Mouse (Mus musculus): ENCODE measurements around the gene Rbm33. TPM values are rescaled to one million over a fixed set of nuclear protein-coding genes. Genes with fewer than 3 reads are reported as not detected.

The Rbm33 gene
- total RNA-seq, 1 experiment, result 21.2 TPM

DNA sequence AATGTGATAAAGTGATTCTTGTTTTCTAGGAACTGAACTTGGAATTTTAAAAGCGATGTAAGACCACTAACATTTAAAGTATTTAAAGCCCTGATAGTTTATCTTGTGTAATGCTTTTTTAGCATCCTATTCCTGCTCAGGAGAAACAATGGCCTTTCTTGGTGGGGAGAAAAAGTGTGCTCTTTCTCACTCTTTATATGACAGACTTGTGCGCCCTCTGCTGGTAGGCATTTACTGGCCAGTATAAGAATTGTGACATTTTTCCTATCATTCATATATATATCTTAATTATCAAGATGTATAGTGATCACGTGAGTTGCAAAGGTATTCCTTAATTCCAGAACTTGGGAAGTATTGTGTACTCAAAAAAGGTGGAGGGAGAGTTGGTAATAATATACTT is 71.3 kb downstream of the Rbm33 start:
- in situ Hi-C loops (cut with MboI; ENCODE audit: low sequenced_read_pairs in 2 of 2, unreplicated experiment in 2 of 2), result no loop called here
- no peak overlapping the region for H3K27ac ChIP-seq (ENCODE audit: insufficient read depth, low read depth, low read length, poor library complexity, severe bottlenecking)
- H3K36me3 ChIP-seq (ENCODE audit: control insufficient read depth, insufficient read depth, low read length, poor library complexity, severe bottlenecking), result peaks cover 25% of the 10 kb centered on the region
- no peaks in the 10 kb centered on the region for H3K9me3 ChIP-seq (ENCODE audit: control insufficient read depth, insufficient read depth, low read depth, low read length)
- peaks cover 0 to 4% of the 10 kb centered on the region in 2 experiments; a peak in 1 of 4 replicates for H3K4me1 ChIP-seq (ENCODE audit: control insufficient read depth in 2 of 2, insufficient read depth in 2 of 2, low read length in 2 of 2, poor library complexity in 1 of 2)
- no peak overlapping the region for H3K9ac ChIP-seq (ENCODE audit: insufficient read depth, low read depth, low read length, poor library complexity, severe bottlenecking)
- peak; percentile 47 for DNase-seq (ENCODE audit: low read depth, low spot score)
- no peak overlapping the region for H3K4me3 ChIP-seq (ENCODE audit: insufficient read depth in 1 of 2, low read depth in 1 of 2, low read length in 2 of 2, poor library complexity in 1 of 2, severe bottlenecking in 1 of 2)
- no peak for TF ChIP-seq ZC3H11A (IDR thresholded peaks at IDR 0.05; ENCODE audit: borderline replicate concordance, low read depth, low read length)
- TF ChIP-seq HCFC1 (IDR thresholded peaks at IDR 0.05; ENCODE audit: borderline replicate concordance, insufficient read depth, low read length), result no peak
- no peak for TF ChIP-seq CHD2 (IDR thresholded peaks at IDR 0.05; ENCODE audit: low read depth, low read length)
- TF ChIP-seq MAFK (IDR thresholded peaks at IDR 0.05; ENCODE audit: insufficient read depth, low read depth, low read length), result no peak

DNA sequence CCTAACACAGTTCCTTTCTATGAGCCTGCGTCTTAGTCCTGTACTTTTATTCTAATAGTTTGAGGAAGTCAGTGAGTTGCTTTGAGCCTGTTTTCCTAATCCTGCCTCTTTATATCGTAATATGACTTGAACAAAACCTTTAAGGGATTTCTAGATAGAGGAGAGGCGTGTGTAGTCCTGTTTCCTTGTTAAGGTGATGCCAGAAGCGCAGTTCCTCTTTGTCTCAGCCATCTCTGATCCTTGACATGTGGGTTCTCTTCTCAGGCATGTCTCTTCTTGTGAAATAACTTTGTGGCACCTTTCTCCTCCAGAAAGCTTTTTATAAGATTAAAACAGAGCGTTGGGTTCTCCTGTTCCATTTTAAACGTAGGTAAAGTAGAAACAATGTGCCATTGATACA is 73.3 kb downstream of the Rbm33 start:
- in situ Hi-C loops (cut with MboI; ENCODE audit: low sequenced_read_pairs in 2 of 2, unreplicated experiment in 2 of 2), result no loop called here
- Histone ChIP-seq H3K4me3 (ENCODE audit: insufficient read depth in 1 of 2, low read depth in 1 of 2, low read length in 2 of 2, poor library complexity in 1 of 2, severe bottlenecking in 1 of 2) (no peak overlapping the region), H3K9ac (ENCODE audit: insufficient read depth, low read depth, low read length, poor library complexity, severe bottlenecking) (no peak overlapping the region), H3K36me3 (ENCODE audit: control insufficient read depth, insufficient read depth, low read length, poor library complexity, severe bottlenecking) (peaks cover 32% of the 10 kb centered on the region), H3K9me3 (ENCODE audit: control insufficient read depth, insufficient read depth, low read depth, low read length) (no peaks in the 10 kb centered on the region), H3K4me1 (ENCODE audit: control insufficient read depth in 2 of 2, insufficient read depth in 2 of 2, low read length in 2 of 2, poor library complexity in 1 of 2) (peaks cover 0 to 4% of the 10 kb centered on the region in 2 experiments; a peak in 1 of 4 replicates), H3K27ac (ENCODE audit: insufficient read depth, low read depth, low read length, poor library complexity, severe bottlenecking) (no peak overlapping the region)
- no peak for DNase-seq (ENCODE audit: low read depth, low spot score)
- TF ChIP-seq CHD2 (IDR thresholded peaks at IDR 0.05; ENCODE audit: low read depth, low read length), result no peak
- no peak for TF ChIP-seq ZC3H11A (IDR thresholded peaks at IDR 0.05; ENCODE audit: borderline replicate concordance, low read depth, low read length)
- TF ChIP-seq HCFC1 (IDR thresholded peaks at IDR 0.05; ENCODE audit: borderline replicate concordance, insufficient read depth, low read length), result no peak
- TF ChIP-seq ZNF384 (IDR thresholded peaks at IDR 0.05; ENCODE audit: low read depth, low read length), result no peak
- TF ChIP-seq MAFK (IDR thresholded peaks at IDR 0.05; ENCODE audit: insufficient read depth, low read depth, low read length), result no peak

DNA sequence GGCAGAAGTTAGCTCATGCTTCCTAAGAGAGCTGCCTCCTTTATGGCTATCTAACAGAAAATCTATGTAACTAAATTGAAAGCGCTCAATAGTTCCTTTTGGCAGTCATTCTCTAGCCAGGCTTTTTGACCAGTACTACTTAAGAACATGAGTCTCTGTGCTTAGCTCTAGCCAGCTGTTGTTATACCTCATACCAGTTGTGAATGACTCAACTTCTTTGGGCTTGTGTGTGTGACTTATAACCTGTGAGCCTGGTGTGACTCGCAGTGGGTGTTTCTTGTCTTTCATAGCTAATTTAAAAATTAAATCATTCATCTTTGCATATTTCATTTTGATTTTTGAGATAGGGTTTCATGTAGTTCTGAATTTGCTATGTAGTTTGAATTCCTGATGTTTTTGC is 80.4 kb downstream of the Rbm33 start:
- Histone ChIP-seq H3K4me1 (ENCODE audit: control insufficient read depth in 2 of 2, insufficient read depth in 2 of 2, low read length in 2 of 2, poor library complexity in 1 of 2) (peaks cover 8 to 16% of the 10 kb centered on the region in 2 experiments; a peak in 3 of 4 replicates), H3K9ac (ENCODE audit: insufficient read depth, low read depth, low read length, poor library complexity, severe bottlenecking) (no peak overlapping the region), H3K27ac (ENCODE audit: insufficient read depth, low read depth, low read length, poor library complexity, severe bottlenecking) (no peak overlapping the region), H3K36me3 (ENCODE audit: control insufficient read depth, insufficient read depth, low read length, poor library complexity, severe bottlenecking) (peaks cover 11% of the 10 kb centered on the region), H3K9me3 (ENCODE audit: control insufficient read depth, insufficient read depth, low read depth, low read length) (no peaks in the 10 kb centered on the region), H3K4me3 (ENCODE audit: insufficient read depth in 1 of 2, low read depth in 1 of 2, low read length in 2 of 2, poor library complexity in 1 of 2, severe bottlenecking in 1 of 2) (no peak overlapping the region)
- in situ Hi-C loops (cut with MboI; ENCODE audit: low sequenced_read_pairs in 2 of 2, unreplicated experiment in 2 of 2), result no loop called here
- TF ChIP-seq HCFC1 (IDR thresholded peaks at IDR 0.05; ENCODE audit: borderline replicate concordance, insufficient read depth, low read length) (no peak), CHD2 (IDR thresholded peaks at IDR 0.05; ENCODE audit: low read depth, low read length) (no peak), ZC3H11A (IDR thresholded peaks at IDR 0.05; ENCODE audit: borderline replicate concordance, low read depth, low read length) (no peak), ZNF384 (IDR thresholded peaks at IDR 0.05; ENCODE audit: low read depth, low read length) (no peak), MAFK (IDR thresholded peaks at IDR 0.05; ENCODE audit: insufficient read depth, low read depth, low read length) (no peak)
- no peak for DNase-seq (ENCODE audit: low read depth, low spot score)

DNA sequence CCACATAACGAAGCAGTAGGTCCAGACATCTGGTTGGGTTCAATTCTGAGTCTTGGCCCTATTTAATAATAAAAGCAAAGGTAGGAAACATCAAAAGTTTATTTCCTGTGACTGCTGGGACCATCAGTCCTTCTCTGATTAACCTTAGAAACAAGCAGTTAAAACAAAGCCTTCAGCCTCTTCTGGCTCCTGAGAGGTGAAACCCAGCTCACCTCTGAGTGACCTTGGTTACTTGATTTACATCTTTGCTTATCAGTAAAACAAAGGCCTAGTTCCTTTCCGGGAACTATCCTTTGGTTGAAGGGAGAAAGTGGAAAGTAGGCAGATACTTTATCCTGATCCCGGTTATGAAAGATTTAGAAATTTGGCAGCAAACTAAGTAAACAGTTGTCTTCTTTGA is 81.8 kb downstream of the Rbm33 start:
- DNase-seq (ENCODE audit: low read depth, low spot score), result peak; percentile 39
- Histone ChIP-seq H3K27ac (ENCODE audit: insufficient read depth, low read depth, low read length, poor library complexity, severe bottlenecking) (peak overlapping the region; percentile 67; the same call in 1 of the 2 replicates), H3K36me3 (ENCODE audit: control insufficient read depth, insufficient read depth, low read length, poor library complexity, severe bottlenecking) (peaks cover 13% of the 10 kb centered on the region), H3K4me1 (ENCODE audit: control insufficient read depth in 2 of 2, insufficient read depth in 2 of 2, low read length in 2 of 2, poor library complexity in 1 of 2) (peaks cover 11 to 16% of the 10 kb centered on the region in 2 experiments), H3K4me3 (ENCODE audit: insufficient read depth in 1 of 2, low read depth in 1 of 2, low read length in 2 of 2, poor library complexity in 1 of 2, severe bottlenecking in 1 of 2) (peak overlapping the region; percentile 8 to 9; a peak in 2 of 4 replicates), H3K9ac (ENCODE audit: insufficient read depth, low read depth, low read length, poor library complexity, severe bottlenecking) (no peak overlapping the region; the same call in 1 of the 2 replicates), H3K9me3 (ENCODE audit: control insufficient read depth, insufficient read depth, low read depth, low read length) (no peaks in the 10 kb centered on the region)
- in situ Hi-C loops (cut with MboI; ENCODE audit: low sequenced_read_pairs in 2 of 2, unreplicated experiment in 2 of 2), result no loop called here
- TF ChIP-seq ZNF384 (IDR thresholded peaks at IDR 0.05; ENCODE audit: low read depth, low read length) (no peak), CHD2 (IDR thresholded peaks at IDR 0.05; ENCODE audit: low read depth, low read length) (no peak), MAFK (IDR thresholded peaks at IDR 0.05; ENCODE audit: insufficient read depth, low read depth, low read length) (no peak), ZC3H11A (IDR thresholded peaks at IDR 0.05; ENCODE audit: borderline replicate concordance, low read depth, low read length) (no peak), HCFC1 (IDR thresholded peaks at IDR 0.05; ENCODE audit: borderline replicate concordance, insufficient read depth, low read length) (no peak)
